Comparison of ENCODE assay signal across 18 mouse cellular contexts in genomic region chr9:64216641-64217040, GRCm38 (mm10). TPM values are rescaled to one million over a fixed set of nuclear protein-coding genes. Genes with fewer than 3 reads are reported as not detected.
"Had no signal": no experiment of that assay in that cellular context is flagged by ENCODE, and none has a peak within 500 bp of the region (broad histone marks: within the 10 kb centered on the region; RNA-seq: fewer than 3 reads in every experiment).

No protein-coding gene starts in this region.

- H3K4me3 ChIP-seq: left cerebral cortex, adult 2 months; limb, embryonic 13.5 days; liver, embryonic 15.5 days; lung, embryonic 15.5 days; midbrain, embryonic 12.5 days; neural tube, embryonic 13.5 days had no signal

- H3K9ac ChIP-seq: limb, embryonic 13.5 days; liver, embryonic 15.5 days; lung, embryonic 15.5 days; midbrain, embryonic 12.5 days; neural tube, embryonic 13.5 days had no signal

- DNase-seq: kidney, adult 9 months; kidney, postnatal 36 days; retina, postnatal 1 day; right cerebral cortex, postnatal 4 days; spleen, adult 18-20 months; thymus, adult 2 months; thymus, postnatal 25 days had no signal

- H3K9me3 ChIP-seq: limb, embryonic 13.5 days; liver, embryonic 15.5 days; lung, embryonic 15.5 days; midbrain, embryonic 12.5 days; neural tube, embryonic 13.5 days had no signal

- H3K4me1 ChIP-seq: neural tube, embryonic 13.5 days had no signal

- H3K27me3 ChIP-seq: limb, embryonic 13.5 days; liver, embryonic 15.5 days; lung, embryonic 15.5 days; midbrain, embryonic 12.5 days; neural tube, embryonic 13.5 days had no signal

- ATAC-seq: inflammation-experienced regulatory T-cells, adult 6 months; intestine, postnatal 0 days; midbrain, embryonic 16.5 days had no signal

- H3K27ac ChIP-seq: kidney, postnatal 0 days; left cerebral cortex, adult 2 months; limb, embryonic 13.5 days; liver, embryonic 15.5 days; lung, embryonic 15.5 days; midbrain, embryonic 12.5 days; neural tube, embryonic 13.5 days had no signal

- H3K4me2 ChIP-seq: limb, embryonic 13.5 days; liver, embryonic 15.5 days; lung, embryonic 15.5 days; midbrain, embryonic 12.5 days; neural tube, embryonic 13.5 days had no signal

RNA-seq across cellular contexts. Expression of gene Uchl4, which starts 18.4 kb away (rescaled TPM):
- polyA plus RNA-seq: liver, adult 2 months; thymus, adult 2 months had no signal
